Mouse (Mus musculus) kidney, adult 11 months (tissue): ENCODE data around the gene Phldb3.

Experiments used
- DNase-seq: peaks from one replicate; pipeline ENCODE4 v3.0.0; 2022

Phldb3 gene

GRCm38 (mm10) chr7:24637046-24637445 lies 26.5 kb downstream of the Phldb3 start:
- DNase-seq: no peak

GRCm38 (mm10) chr7:24638026-24638856 lies 27.7 kb downstream of the Phldb3 start:
- DNase-seq: no peak

GRCm38 (mm10) chr7:24640450-24640849 lies 29.9 kb downstream of the Phldb3 start:
- no peak for DNase-seq

GRCm38 (mm10) chr7:24642491-24642890 lies 31.9 kb downstream of the Phldb3 start:
- DNase-seq: peak; percentile 53

- DNase-seq: no peak
Measured at GRCm38 (mm10) chr7:24644492-24644891, 33.9 kb downstream of the Phldb3 start.

- no peak for DNase-seq
Measured at GRCm38 (mm10) chr7:24644996-24645395, 34.4 kb downstream of the Phldb3 start.

GRCm38 (mm10) chr7:24646486-24646885 lies 35.9 kb downstream of the Phldb3 start:
- no peak for DNase-seq

- peak; percentile 55 for DNase-seq
Measured at GRCm38 (mm10) chr7:24653681-24654080, 43.1 kb downstream of the Phldb3 start.

GRCm38 (mm10) chr7:24659737-24660357 lies 49.3 kb downstream of the Phldb3 start:
- no peak for DNase-seq

GRCm38 (mm10) chr7:24661118-24661904 lies 50.7 kb downstream of the Phldb3 start:
- DNase-seq: no peak

GRCm38 (mm10) chr7:24662575-24662974 lies 52.0 kb downstream of the Phldb3 start:
- peak; percentile 18 for DNase-seq

GRCm38 (mm10) chr7:24664301-24664700 lies 53.7 kb downstream of the Phldb3 start:
- DNase-seq: no peak

- no peak for DNase-seq
Measured at GRCm38 (mm10) chr7:24664959-24665358, 54.4 kb downstream of the Phldb3 start.

GRCm38 (mm10) chr7:24671944-24672439 lies 61.4 kb downstream of the Phldb3 start:
- DNase-seq: no peak

- DNase-seq: no peak
Measured at GRCm38 (mm10) chr7:24676575-24676974, 66.0 kb downstream of the Phldb3 start, which contains the start of gene Tex101. Tex101 (minus strand) TSS chr7:24676675.
